Mouse (Mus musculus): ENCODE results near the gene Itga7.

DNA sequence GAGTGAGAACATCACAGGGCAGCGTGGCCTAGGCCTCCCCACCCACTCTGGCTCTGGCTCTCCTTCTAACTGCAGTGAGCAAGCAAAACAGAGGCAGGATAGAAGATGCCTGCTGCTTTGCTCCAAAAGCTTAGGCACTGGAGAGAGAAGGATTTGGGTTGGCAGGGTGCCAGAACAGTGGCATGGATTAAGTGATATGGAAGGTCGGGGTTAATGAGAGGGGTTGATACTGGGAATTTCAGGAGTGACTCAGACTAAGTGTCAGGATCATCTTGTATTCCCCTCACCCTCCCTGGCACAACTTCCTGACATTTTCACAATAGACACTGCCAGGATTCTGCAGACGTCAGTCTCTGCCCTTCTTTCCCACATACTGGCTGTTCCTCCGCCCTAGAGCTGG, 5.3 kb upstream of the Itga7 start:
- TF ChIP-seq CTCF (conservative IDR thresholded peaks at IDR 0.05; ENCODE audit: low read length) (no peak), NANOG (IDR thresholded peaks at IDR 0.05; ENCODE audit: borderline replicate concordance, low read length) (no peak)
